Mouse (Mus musculus): Measurements from ENCODE around the gene Kndc1.

Kndc1 gene

DNA sequence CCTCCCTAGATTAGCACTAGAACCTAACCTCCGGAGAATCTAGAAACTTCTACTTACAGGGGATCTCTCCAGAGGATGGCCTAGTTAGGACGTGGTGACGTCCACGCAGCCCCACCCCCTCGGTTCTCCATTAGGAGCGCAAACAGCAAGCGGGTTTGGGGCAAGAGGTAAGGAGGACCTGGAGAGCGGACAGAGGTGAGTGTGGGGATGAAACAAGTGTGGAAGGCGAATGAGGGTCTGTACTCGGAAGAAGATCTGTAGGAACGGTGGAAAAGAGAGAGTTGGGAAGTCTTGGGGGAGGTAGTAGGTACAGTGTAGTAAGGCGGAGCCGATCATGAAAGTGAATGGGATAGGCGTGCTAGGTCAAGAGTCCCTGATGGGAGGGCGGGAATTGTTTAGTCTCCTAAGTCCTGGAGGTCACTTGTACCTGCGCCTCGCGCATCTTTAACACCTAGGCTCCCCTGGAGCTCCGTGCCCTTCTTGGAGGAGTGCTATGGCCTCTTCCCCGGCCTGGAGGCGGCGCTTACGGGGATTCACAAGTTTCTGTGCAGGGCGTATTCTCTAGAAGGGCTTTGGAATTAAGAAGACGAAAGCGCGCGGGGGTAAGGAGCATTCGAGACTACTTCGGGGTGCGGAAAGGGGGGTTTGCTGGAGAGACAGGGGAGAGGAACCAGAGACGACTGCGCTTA is 55.9 kb downstream of the Kndc1 start:
- peak; percentile 68 for DNase-seq (ENCODE audit: inconsistent ontology term)

DNA sequence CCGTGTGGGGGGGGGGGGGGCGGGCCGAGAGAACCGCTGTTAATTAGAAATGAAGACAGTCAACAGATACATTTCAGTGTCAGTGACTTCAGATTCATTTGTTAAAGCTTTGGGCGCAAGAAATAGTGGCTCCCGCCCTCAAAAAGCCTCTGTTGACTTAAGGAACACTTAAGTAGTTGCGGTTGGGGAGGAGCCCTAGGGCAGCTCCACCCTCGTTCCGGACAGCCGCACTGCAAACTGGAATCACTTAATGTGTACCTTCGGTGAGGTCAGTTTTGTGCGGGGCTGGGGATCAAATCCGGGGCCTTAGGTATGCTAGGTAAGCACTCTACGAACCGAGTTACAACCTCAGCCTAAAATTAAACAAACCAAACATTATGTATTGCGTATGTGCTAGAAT is 56.6 kb downstream of the Kndc1 start:
- DNase-seq (ENCODE audit: inconsistent ontology term), result peak; percentile 16

DNA sequence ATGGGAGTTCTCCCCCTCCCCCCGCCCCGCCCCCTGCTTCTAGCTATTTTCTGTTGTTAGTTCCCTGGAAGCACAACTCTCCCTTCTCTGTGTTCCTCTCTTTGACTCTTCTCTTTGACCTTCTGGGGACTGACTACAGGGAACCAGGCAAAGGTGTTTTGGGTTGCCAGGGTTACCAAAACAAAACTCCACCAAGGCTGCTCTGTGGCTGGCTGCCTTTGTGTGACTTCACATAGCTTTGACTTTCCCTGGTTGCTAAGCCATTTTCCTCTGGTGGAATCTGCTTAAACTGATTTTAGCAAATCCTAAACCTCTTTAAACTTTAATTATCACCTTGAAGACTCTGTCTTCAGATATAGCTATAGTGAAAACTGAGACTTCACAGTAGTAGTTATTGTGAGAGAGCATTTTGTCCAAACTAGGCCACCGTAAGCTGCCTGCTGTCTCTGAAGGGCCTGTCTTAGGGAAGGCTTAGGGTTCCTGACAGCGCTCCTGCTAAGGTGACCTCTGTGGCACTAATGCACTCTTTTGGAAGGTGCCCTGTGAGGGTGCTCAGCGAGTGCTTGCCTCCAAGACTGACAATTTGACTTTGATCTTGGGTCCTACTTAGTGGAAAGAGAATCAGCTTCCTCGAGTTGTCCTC is 57.6 kb downstream of the Kndc1 start:
- no peak for DNase-seq (ENCODE audit: inconsistent ontology term)

DNA sequence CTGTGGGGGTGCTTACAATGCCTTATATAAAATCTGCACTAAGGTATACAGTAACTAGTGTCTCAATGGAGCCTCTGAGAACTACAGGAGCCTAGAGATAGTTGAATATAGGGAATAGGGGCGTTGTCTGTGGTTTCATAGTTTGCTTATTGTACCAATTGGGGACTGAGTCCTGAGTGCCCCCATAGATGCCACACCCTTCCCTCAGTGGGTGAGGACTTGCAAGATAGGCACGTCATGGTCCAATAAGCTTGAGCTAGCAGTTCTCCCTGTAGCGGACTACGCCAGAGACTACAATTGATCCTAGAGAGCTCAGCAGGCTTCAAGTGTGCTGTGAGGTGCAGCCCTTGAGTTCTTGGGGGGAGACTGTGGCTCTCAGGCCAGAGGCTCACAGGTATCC is 61.0 kb downstream of the Kndc1 start:
- DNase-seq (ENCODE audit: inconsistent ontology term), result no peak

DNA sequence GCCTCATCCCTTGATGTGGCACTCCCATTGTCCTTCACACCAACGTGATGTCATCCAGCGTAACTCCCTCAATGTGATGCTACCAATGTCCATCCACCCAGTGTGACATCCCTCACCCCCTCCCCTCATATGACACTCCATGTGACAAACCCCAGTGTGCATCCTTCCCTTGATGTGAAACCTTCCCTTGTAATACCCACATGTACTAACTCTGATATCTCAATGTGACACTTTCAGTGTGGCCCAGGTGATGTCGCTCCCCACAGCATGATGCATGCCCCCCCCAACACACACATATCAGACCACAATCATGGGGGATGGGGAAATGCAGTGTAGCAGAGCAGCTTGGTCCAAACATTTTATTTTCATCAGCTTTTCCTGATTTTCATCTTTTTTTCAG is 62.2 kb downstream of the Kndc1 start:
- DNase-seq (ENCODE audit: inconsistent ontology term), result no peak

DNA sequence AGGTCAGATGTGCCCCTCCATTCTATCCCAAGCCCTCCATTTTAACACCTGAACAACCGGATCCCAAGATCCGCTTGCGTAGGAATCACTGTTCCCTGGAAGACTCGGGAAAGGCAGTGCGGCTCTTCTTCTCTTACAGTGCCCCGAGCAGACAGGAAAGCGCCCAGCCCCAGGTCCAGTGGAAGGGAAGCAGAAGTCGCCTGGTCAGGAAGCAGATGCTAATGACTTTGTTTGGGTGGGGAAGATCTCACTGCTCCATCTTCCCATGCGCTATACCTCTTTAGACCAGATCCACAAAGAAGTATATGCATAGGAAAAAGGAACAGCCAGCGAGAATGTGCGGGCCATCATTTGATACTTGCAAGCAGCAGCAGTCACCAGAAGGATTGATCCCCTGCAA is 62.9 kb downstream of the Kndc1 start:
- DNase-seq (ENCODE audit: inconsistent ontology term), result no peak

DNA sequence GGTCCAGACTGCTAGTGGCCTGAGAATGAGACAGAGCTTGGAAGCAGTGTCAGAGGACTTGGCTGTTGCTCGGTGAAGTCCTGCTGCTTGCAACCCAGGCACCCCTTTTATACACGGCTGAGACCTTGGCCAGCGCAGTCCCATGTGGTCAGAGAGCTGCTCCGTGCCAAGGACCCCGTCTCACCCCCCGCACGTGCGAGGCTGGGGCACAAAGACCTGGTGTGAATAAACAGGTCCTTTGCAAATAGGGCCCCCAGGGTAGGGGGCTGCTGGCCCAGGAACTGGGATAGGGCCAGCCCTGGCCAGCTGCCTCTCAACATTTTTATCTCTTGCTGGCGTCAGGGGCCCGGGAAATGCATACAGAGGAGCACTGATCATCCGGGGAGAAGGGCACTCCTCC is 63.5 kb downstream of the Kndc1 start:
- DNase-seq (ENCODE audit: inconsistent ontology term), result no peak

DNA sequence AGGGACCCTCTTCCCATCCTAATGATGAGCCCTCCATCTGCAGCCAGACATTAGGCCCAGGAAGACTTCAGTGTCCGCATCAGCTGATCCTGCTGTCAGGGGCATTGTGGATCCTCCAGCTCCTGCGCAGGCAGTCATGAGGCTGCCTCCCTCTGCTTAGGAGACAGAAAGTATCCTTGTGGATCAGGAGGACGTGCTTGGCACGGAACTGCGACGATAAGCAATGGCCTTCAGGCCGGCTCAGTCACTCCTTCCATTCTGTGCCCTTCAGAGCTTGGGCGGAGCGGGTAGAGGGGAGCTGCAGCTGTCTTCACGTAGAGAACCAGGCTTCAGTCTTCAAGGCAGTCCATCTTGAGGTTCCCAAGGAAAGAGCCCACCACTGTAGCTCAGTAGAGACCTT is 66.6 kb downstream of the Kndc1 start:
- no peak for DNase-seq (ENCODE audit: inconsistent ontology term)

DNA sequence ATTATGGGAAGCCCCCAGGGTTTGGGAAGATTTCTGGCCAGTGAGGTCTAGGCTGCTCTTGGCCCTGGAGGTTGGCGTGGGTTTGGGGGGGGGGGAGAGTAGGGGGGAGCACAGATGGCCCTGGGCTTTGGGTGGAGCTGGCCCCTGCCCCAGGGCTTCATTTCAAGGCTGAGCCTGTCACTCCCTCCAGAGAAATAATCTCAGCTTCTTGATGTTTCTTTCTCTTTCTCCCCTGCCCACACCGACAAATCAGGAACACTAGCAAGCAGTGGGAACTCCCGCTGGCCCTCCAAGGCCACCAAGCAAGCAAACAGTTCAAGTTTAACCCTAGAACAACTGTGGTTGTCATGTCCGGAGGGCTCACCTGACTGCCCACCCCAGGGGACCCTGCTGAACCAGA is 69.3 kb downstream of the Kndc1 start:
- DNase-seq (ENCODE audit: inconsistent ontology term), result no peak

DNA sequence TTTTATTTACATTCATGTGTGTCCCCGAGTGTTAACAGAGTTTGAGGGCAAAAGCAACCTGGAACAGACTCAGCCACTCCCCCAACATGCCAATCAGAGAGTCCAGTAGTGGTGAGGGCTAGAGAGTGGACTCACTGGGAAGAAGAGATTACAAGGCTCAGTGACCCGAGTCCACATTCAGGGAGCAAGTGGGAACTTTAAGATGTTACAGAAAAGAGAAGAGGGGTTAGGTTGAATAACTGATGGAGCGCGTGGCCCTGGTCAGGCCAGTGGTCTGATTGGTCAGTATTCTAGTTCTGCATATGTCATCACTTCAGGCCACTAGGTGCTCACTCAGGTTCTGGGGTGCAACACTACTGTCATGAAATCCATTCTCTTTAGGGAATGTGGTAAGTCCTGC is 72.7 kb downstream of the Kndc1 start:
- no peak for DNase-seq (ENCODE audit: inconsistent ontology term)

DNA sequence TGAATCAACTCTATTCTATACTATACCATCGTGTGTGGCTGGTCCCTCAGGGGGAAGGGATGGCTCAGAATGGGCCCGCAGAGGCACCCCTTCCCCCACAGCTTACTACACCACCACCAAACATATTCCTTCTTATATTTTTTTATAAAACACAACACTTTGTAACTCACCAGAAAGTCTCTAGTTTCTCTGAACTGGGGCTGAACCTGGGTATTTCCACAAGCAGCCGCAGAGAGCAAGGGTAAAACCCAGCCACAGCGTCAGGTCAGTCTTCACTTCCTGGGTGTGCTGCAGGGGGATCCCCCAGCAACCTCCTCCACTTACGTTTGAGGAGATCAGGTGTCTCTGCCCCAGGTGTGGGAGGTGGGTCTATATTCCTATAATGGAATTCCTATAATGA is 73.9 kb downstream of the Kndc1 start:
- DNase-seq (ENCODE audit: inconsistent ontology term), result no peak

DNA sequence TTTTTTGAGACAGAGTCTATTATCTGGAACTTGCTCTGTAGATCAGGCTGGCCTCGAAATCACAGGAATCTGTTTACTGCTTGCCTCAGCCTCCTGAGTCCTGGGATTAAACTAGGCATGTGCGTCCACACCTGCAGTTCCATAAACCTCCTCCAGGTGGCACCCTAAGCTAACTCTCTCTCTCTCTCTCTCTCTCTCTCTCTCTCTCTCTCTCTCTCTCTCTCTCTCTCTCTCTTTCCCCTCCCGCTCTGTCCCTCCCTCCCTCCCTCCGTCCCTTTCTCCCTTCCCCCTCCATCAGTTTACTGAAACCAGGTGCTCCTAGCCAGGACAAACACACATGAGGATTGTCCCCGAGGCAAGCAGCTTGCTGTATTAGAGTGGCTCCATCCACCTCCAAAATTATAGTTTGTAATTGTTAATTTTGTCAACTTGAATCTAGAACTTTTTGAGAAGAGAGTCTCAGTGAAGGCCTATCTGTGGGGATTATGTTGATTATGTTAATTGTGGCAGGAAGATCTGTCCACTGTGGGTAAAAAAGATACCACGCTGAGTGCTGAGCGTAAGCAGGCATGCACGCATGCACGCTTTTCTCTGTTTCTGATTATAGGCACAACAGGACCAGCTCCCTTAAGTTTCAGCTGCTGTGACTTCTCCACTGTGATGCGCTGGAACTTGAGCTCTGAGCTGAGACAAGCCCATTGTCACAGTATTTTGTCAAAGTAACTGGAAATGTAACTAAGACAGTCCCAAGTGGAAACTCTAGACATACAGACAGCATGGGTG is 75.0 kb downstream of the Kndc1 start:
- DNase-seq (ENCODE audit: inconsistent ontology term), result peak; percentile 64

DNA sequence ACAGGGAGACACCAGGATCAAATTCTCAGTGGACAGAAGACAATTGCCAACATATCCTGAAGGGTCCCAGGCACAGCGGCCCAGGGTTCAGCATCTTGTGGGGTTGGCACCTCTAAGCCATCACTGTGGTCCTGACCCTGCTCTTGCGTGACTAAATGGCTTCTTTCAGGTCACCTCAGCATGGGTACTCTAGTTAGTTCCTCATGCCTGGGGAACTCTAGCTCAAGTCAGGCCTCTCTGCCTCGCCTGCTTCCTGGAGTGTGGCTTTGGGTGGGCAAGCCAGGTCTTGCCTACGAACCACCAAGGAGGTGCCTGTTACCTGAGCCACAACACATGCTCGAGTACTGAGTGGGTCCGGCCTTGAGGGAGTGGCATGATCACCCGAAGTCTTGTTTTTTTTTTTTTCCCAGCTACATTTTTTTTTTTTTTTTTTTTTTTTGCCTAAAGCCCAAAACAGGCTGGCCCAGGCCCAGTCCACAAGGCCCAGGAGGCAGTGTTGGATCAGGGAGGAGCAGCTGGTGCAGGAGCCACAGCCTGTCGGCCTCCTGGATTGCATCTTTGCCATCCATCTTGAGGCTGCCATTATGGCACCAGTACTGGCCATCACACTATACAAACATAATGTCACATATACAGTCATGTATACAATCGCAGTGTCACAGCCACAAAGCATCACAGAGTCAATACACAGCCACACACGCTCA is 75.9 kb downstream of the Kndc1 start:
- no peak for DNase-seq (ENCODE audit: inconsistent ontology term)

DNA sequence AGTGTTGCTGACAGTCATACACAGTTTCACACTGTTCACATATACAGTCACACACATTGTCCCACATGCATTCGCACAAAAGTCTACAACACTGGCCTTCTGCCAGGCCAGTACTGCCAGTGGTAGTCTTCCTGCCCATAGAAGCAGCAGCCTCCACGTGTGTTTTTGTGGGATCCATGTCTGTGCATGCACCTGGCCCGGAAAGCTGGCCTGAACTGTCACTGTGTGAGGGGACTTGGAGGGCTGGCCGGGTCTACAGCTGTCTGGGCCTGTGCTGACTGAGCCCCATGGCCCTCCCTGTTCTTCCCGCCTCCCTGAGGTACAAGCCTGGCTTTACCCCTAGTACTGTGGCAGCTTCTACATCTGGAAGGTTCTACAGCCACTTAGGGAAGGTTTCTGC is 76.5 kb downstream of the Kndc1 start:
- no peak for DNase-seq (ENCODE audit: inconsistent ontology term)

DNA sequence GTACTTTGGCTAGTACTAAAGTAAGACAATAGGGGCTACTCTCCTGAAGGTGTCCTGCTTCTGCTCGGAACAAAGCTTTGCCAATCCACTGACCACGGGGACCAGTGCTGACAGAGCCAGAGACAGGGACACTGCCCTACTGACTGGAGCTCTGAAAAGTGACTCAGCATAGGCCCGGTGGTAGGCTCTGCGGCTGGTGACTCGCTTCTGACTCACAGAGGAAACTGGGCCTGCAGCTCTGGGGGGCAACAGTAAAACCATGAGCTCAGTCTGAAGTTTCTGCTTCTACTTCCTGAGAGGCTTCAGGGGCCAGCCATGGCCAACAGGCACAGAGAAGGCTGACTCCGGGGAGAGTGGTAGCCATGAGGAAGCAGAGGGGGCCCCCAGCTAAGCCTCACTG is 76.9 kb downstream of the Kndc1 start:
- peak; percentile 88 for DNase-seq (ENCODE audit: inconsistent ontology term)

DNA sequence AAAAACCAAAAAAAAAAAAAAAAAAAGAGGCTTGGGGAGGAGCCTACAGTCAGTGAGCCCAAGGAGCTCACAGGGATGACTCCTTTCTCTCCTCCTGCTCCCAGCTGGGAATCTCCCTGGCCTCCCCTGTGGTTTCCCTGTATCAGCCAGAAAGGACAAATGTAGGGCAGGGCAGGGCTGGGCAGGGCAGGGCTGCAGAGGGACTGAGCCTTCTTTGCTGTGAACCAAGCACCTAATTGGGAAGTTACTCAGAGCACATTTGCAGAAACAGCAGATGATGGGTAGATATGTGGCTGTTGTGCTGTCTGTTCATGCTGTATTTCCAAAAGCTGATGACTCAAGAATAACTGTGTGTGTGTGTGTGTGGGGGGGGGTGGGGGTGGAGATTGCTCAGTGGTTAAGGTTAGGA is 78.4 kb downstream of the Kndc1 start:
- peak; percentile 68 for DNase-seq (ENCODE audit: inconsistent ontology term)

DNA sequence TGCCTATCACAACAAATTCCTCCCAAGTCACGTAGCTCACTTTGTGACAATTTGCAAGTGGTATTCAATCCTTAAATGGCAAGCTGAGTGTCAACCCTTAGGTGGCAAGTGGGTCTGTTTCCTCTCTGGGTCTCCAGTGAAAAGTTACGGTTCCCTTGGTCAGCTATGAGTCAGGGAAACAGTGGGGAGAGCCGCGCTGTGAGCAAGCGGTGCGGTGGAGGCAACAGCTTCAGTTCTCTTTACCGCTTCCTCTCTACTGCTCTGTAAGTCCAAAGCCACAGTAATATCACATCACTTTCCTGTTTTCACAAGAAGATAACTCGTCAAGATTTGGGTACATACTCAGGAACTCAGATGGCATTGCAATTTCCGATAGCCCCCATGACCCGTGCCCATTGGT is 79.8 kb downstream of the Kndc1 start:
- no peak for DNase-seq (ENCODE audit: inconsistent ontology term)

DNA sequence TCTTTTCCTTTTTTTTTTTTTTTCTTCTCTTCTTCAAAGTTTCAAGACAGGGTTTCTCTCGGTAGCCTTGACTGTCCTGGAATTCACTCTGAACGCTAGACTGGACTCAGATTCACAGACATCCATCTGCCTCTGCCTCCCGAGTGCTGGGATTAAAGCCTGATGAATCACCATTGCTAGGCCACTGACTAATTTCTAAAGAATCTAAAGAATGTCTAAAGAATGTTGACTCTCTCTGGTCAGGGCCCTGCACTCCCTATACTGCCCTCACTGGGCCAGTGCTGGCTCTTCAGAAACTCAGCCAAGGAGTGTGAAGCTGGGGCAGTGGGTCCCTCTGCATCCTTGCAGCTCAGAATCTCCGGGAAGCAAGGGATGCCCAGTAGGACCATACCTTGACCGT is 81.0 kb downstream of the Kndc1 start:
- DNase-seq (ENCODE audit: inconsistent ontology term), result peak; percentile 51

DNA sequence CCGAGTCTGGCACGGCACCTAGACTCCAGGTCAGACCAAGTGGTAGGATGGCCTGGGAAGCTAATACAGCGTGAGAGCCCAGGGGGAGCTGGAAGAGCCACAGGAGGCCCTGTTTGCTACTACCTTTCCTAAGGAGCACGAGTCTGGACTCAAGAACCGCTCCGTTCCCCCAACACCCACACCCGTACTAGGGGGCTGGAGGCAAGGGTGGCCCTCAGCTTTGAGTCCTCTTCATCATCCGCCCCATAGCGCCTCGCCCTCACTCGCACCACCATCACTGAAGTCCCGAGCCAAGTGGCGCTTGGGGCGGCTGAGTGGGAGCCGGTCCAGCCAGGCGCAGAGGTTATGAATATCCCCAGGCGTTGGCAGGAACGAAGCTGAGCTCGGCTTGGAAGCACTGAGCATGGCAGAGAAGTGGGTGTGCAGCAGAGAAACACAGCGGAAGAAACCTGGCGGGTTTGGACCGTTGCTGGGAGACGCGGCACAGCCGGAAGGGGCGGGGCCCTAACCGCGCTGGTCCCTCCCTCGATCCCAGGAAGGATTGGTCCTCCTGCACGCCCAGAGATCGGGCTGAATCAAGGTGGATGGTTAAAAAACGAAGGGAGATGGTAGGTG is 83.9 kb downstream of the Kndc1 start, which contains the start of gene 6430531B16Rik:
Gene 6430531B16Rik, minus strand, starts transcription at position 478 of the 615 bp plus-strand sequence.
- peak; percentile 88 for DNase-seq (ENCODE audit: inconsistent ontology term)

DNA sequence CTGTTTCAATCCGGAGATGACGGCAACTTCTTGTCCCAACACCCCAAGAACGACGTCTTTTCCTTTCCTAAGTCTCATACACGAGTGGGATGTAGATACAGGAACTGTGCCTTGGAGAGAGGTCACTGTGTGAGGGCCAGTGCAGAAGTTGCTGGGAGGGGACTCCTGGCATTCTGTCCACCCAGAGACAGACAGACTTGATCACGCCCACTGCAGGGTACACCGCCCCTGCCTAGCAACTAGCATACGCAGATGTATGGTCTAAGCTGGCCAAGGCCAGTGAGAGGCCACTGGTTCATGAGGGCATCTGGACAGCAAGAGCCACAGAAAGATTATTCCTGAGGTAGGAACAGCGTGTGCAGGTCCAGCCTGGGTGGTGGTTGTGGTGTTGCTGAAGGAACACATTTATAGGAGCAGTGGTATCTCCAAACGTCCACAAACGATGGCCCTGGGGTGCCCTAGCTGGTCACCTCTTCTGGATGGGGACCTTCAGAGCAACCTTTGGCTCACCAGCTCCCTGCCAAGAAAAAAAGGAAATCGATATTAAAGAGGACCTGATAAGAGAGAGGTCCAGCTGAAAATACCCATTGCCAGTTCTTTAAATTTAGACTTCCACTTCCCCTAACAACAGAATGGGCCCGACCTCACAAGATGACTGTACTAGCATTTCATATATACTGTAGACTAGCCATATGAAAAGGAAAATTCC is 84.7 kb downstream of the Kndc1 start:
- DNase-seq (ENCODE audit: inconsistent ontology term), result peak; percentile 33

DNA sequence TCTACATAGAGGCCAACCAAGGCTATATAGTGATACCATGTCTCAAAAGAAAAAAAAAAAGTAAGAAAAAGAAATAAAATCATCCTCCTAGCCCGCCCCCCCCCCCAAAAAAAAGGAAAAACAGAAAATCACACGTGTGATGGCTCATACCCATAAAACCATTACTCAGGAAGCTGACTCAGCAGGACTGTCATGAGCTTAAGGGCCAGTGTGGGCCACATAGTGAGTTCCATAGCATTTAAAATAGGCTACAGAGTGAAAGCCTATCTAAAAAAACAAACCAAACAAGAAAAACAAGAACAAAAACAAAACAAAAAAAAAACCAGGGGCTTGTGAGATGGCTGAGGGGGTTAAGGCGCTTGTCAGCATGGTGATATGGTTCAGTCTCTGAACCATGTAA is 86.3 kb downstream of the Kndc1 start:
- DNase-seq (ENCODE audit: inconsistent ontology term), result no peak
